Mouse (Mus musculus): Measurements from ENCODE around the gene Cntn4. TPM values are rescaled to one million over a fixed set of nuclear protein-coding genes. Genes with fewer than 3 reads are reported as not detected.

Cntn4 gene
- polyA plus RNA-seq, 1 experiment from 2014 or later: 4.6 TPM

GRCm38 (mm10) chr6:105847296-105847695 is 169.8 kb downstream of the Cntn4 start:
- Histone ChIP-seq H3K4me1 (no peaks in the 10 kb centered on the region), H3K4me3 (replicated peaks) (no peak overlapping the region), H3K9ac (no peak overlapping the region), H3K36me3 (no peaks in the 10 kb centered on the region), H3K27me3 (no peaks in the 10 kb centered on the region), H3K27ac (no peak overlapping the region), H3K4me2 (no peak overlapping the region), H3K9me3 (replicated peaks) (no peaks in the 10 kb centered on the region)
- 45% methylated on average over 1 of the region's 1 CpGs for WGBS
- ATAC-seq (replicated peaks; ENCODE audit: low FRiP score): no peak

GRCm38 (mm10) chr6:105892838-105893237 is 215.4 kb downstream of the Cntn4 start:
- no peak overlapping the region for H3K9ac ChIP-seq
- H3K4me3 ChIP-seq (replicated peaks): no peak overlapping the region
- no peaks in the 10 kb centered on the region for H3K36me3 ChIP-seq
- no peak overlapping the region for H3K27ac ChIP-seq
- WGBS: 38% methylated on average over 4 of the region's 4 CpGs
- no peaks in the 10 kb centered on the region for H3K27me3 ChIP-seq
- no peaks in the 10 kb centered on the region for H3K4me1 ChIP-seq
- H3K9me3 ChIP-seq (replicated peaks): no peaks in the 10 kb centered on the region
- no peak overlapping the region for H3K4me2 ChIP-seq
- peak; percentile 78 for ATAC-seq (replicated peaks; ENCODE audit: low FRiP score)

GRCm38 (mm10) chr6:105938485-105938884 is 261.0 kb downstream of the Cntn4 start:
- Histone ChIP-seq H3K27me3 (no peaks in the 10 kb centered on the region), H3K36me3 (no peaks in the 10 kb centered on the region), H3K9ac (no peak overlapping the region), H3K4me1 (no peaks in the 10 kb centered on the region), H3K27ac (no peak overlapping the region), H3K9me3 (replicated peaks) (no peaks in the 10 kb centered on the region), H3K4me2 (no peak overlapping the region), H3K4me3 (replicated peaks) (no peak overlapping the region)
- ATAC-seq (replicated peaks; ENCODE audit: low FRiP score): no peak
- WGBS: 87% methylated on average over 1 of the region's 1 CpGs

GRCm38 (mm10) chr6:105939303-105939702 is 261.8 kb downstream of the Cntn4 start:
- H3K36me3 ChIP-seq: no peaks in the 10 kb centered on the region
- no peak overlapping the region for H3K4me3 ChIP-seq (replicated peaks)
- no peak overlapping the region for H3K4me2 ChIP-seq
- no peak for ATAC-seq (replicated peaks; ENCODE audit: low FRiP score)
- no peaks in the 10 kb centered on the region for H3K4me1 ChIP-seq
- H3K27me3 ChIP-seq: no peaks in the 10 kb centered on the region
- H3K9ac ChIP-seq: no peak overlapping the region
- WGBS: 83% methylated on average over 2 of the region's 2 CpGs
- H3K27ac ChIP-seq: no peak overlapping the region
- H3K9me3 ChIP-seq (replicated peaks): no peaks in the 10 kb centered on the region

GRCm38 (mm10) chr6:105940591-105940990 is 263.1 kb downstream of the Cntn4 start:
- Histone ChIP-seq H3K27me3 (no peaks in the 10 kb centered on the region), H3K36me3 (no peaks in the 10 kb centered on the region), H3K4me1 (no peaks in the 10 kb centered on the region), H3K9ac (no peak overlapping the region), H3K9me3 (replicated peaks) (no peaks in the 10 kb centered on the region), H3K4me3 (replicated peaks) (no peak overlapping the region), H3K4me2 (no peak overlapping the region), H3K27ac (no peak overlapping the region)
- ATAC-seq (replicated peaks; ENCODE audit: low FRiP score): no peak

GRCm38 (mm10) chr6:105991492-105991891 is 314.0 kb downstream of the Cntn4 start:
- Histone ChIP-seq H3K36me3 (no peaks in the 10 kb centered on the region), H3K27ac (no peak overlapping the region), H3K9me3 (replicated peaks) (no peaks in the 10 kb centered on the region), H3K4me1 (no peaks in the 10 kb centered on the region), H3K4me2 (no peak overlapping the region), H3K27me3 (no peaks in the 10 kb centered on the region), H3K4me3 (replicated peaks) (no peak overlapping the region), H3K9ac (no peak overlapping the region)
- 86% methylated on average over 1 of the region's 1 CpGs for WGBS
- no peak for ATAC-seq (replicated peaks; ENCODE audit: low FRiP score)

- Histone ChIP-seq H3K9me3 (replicated peaks) (no peaks in the 10 kb centered on the region), H3K9ac (no peak overlapping the region), H3K4me2 (no peak overlapping the region), H3K36me3 (no peaks in the 10 kb centered on the region), H3K27me3 (no peaks in the 10 kb centered on the region), H3K4me3 (replicated peaks) (no peak overlapping the region), H3K27ac (no peak overlapping the region), H3K4me1 (no peaks in the 10 kb centered on the region)
- 75% methylated on average over 5 of the region's 5 CpGs for WGBS
- ATAC-seq (replicated peaks; ENCODE audit: low FRiP score): no peak
These were observed 335.6 kb downstream of the Cntn4 start for GRCm38 (mm10) chr6:106013018-106013417.

- ATAC-seq (replicated peaks; ENCODE audit: low FRiP score): no peak
- no peak overlapping the region for H3K9ac ChIP-seq
- no peaks in the 10 kb centered on the region for H3K9me3 ChIP-seq (replicated peaks)
- WGBS: 87% methylated on average over 1 of the region's 1 CpGs
- no peak overlapping the region for H3K27ac ChIP-seq
- no peaks in the 10 kb centered on the region for H3K27me3 ChIP-seq
- H3K4me3 ChIP-seq (replicated peaks): no peak overlapping the region
- no peaks in the 10 kb centered on the region for H3K36me3 ChIP-seq
- no peak overlapping the region for H3K4me2 ChIP-seq
- no peaks in the 10 kb centered on the region for H3K4me1 ChIP-seq
These were observed 337.7 kb downstream of the Cntn4 start for GRCm38 (mm10) chr6:106015126-106015525.

- Histone ChIP-seq H3K9me3 (replicated peaks) (no peaks in the 10 kb centered on the region), H3K27me3 (no peaks in the 10 kb centered on the region), H3K9ac (no peak overlapping the region), H3K4me2 (no peak overlapping the region), H3K4me3 (replicated peaks) (no peak overlapping the region), H3K36me3 (no peaks in the 10 kb centered on the region), H3K4me1 (no peaks in the 10 kb centered on the region), H3K27ac (no peak overlapping the region)
- 60% methylated on average over 2 of the region's 2 CpGs for WGBS
- peak; percentile 70; the same call in 1 of the 2 replicates for ATAC-seq (replicated peaks; ENCODE audit: low FRiP score)
These were observed 371.4 kb downstream of the Cntn4 start for GRCm38 (mm10) chr6:106048878-106049277.

GRCm38 (mm10) chr6:106056123-106056522 is 378.7 kb downstream of the Cntn4 start:
- Histone ChIP-seq H3K9me3 (replicated peaks) (no peaks in the 10 kb centered on the region), H3K4me1 (no peaks in the 10 kb centered on the region), H3K9ac (no peak overlapping the region), H3K27ac (no peak overlapping the region), H3K4me2 (no peak overlapping the region), H3K4me3 (replicated peaks) (no peak overlapping the region), H3K36me3 (no peaks in the 10 kb centered on the region), H3K27me3 (no peaks in the 10 kb centered on the region)
- 69% methylated on average over 1 of the region's 1 CpGs for WGBS
- ATAC-seq (replicated peaks; ENCODE audit: low FRiP score): no peak

- H3K9me3 ChIP-seq (replicated peaks): no peaks in the 10 kb centered on the region
- 59% methylated on average over 4 of the region's 4 CpGs for WGBS
- H3K27me3 ChIP-seq: no peaks in the 10 kb centered on the region
- no peak for ATAC-seq (replicated peaks; ENCODE audit: low FRiP score)
- no peak overlapping the region for H3K4me3 ChIP-seq (replicated peaks)
- no peaks in the 10 kb centered on the region for H3K4me1 ChIP-seq
- no peak overlapping the region for H3K9ac ChIP-seq
- no peaks in the 10 kb centered on the region for H3K36me3 ChIP-seq
- H3K4me2 ChIP-seq: no peak overlapping the region
- H3K27ac ChIP-seq: no peak overlapping the region
These were observed 400.7 kb downstream of the Cntn4 start for GRCm38 (mm10) chr6:106078071-106078603.

GRCm38 (mm10) chr6:106078629-106079028 is 401.2 kb downstream of the Cntn4 start:
- no peak overlapping the region for H3K4me2 ChIP-seq
- no peaks in the 10 kb centered on the region for H3K4me1 ChIP-seq
- no peak overlapping the region for H3K4me3 ChIP-seq (replicated peaks)
- no peaks in the 10 kb centered on the region for H3K9me3 ChIP-seq (replicated peaks)
- ATAC-seq (replicated peaks; ENCODE audit: low FRiP score): no peak
- no peaks in the 10 kb centered on the region for H3K27me3 ChIP-seq
- no peak overlapping the region for H3K27ac ChIP-seq
- no peak overlapping the region for H3K9ac ChIP-seq
- H3K36me3 ChIP-seq: no peaks in the 10 kb centered on the region

- Histone ChIP-seq H3K27ac (no peak overlapping the region), H3K4me1 (no peaks in the 10 kb centered on the region), H3K9me3 (replicated peaks) (no peaks in the 10 kb centered on the region), H3K36me3 (no peaks in the 10 kb centered on the region), H3K27me3 (no peaks in the 10 kb centered on the region), H3K4me2 (no peak overlapping the region), H3K9ac (no peak overlapping the region), H3K4me3 (replicated peaks) (no peak overlapping the region)
- no peak for ATAC-seq (replicated peaks; ENCODE audit: low FRiP score)
- WGBS: 65% methylated on average over 4 of the region's 4 CpGs
These were observed 420.4 kb downstream of the Cntn4 start for GRCm38 (mm10) chr6:106097856-106098255.
